Mouse (Mus musculus): ENCODE data around the gene Tnfrsf1b.

Gene Tnfrsf1b

GRCm38 (mm10) chr4:145240723-145241231 is 5.9 kb downstream of the Tnfrsf1b start:
- no peak for TF ChIP-seq GATA4 (IDR thresholded peaks at IDR 0.05; ENCODE audit: insufficient replicate concordance, low read length)

GRCm38 (mm10) chr4:145239049-145239830 is 7.4 kb downstream of the Tnfrsf1b start:
- no peak for TF ChIP-seq GATA4 (IDR thresholded peaks at IDR 0.05; ENCODE audit: insufficient replicate concordance, low read length)

GRCm38 (mm10) chr4:145236027-145236426 is 10.6 kb downstream of the Tnfrsf1b start:
- TF ChIP-seq GATA4 (IDR thresholded peaks at IDR 0.05; ENCODE audit: insufficient replicate concordance, low read length): no peak

- TF ChIP-seq GATA4 (IDR thresholded peaks at IDR 0.05; ENCODE audit: insufficient replicate concordance, low read length): no peak
Observed at GRCm38 (mm10) chr4:145233487-145234228, 13.0 kb downstream of the Tnfrsf1b start.

GRCm38 (mm10) chr4:145231732-145232131 is 14.9 kb downstream of the Tnfrsf1b start:
- no peak for TF ChIP-seq GATA4 (IDR thresholded peaks at IDR 0.05; ENCODE audit: insufficient replicate concordance, low read length)

GRCm38 (mm10) chr4:145230647-145231046 is 16.0 kb downstream of the Tnfrsf1b start:
- TF ChIP-seq GATA4 (IDR thresholded peaks at IDR 0.05; ENCODE audit: insufficient replicate concordance, low read length): no peak

- TF ChIP-seq GATA4 (IDR thresholded peaks at IDR 0.05; ENCODE audit: insufficient replicate concordance, low read length): no peak
Observed at GRCm38 (mm10) chr4:145229524-145230163, 17.0 kb downstream of the Tnfrsf1b start.

GRCm38 (mm10) chr4:145229051-145229450 is 17.6 kb downstream of the Tnfrsf1b start:
- no peak for TF ChIP-seq GATA4 (IDR thresholded peaks at IDR 0.05; ENCODE audit: insufficient replicate concordance, low read length)

GRCm38 (mm10) chr4:145224613-145225012 is 22.1 kb downstream of the Tnfrsf1b start:
- no peak for TF ChIP-seq GATA4 (IDR thresholded peaks at IDR 0.05; ENCODE audit: insufficient replicate concordance, low read length)

GRCm38 (mm10) chr4:145222064-145222463 is 24.6 kb downstream of the Tnfrsf1b start:
- no peak for TF ChIP-seq GATA4 (IDR thresholded peaks at IDR 0.05; ENCODE audit: insufficient replicate concordance, low read length)

GRCm38 (mm10) chr4:145221379-145221778 is 25.3 kb downstream of the Tnfrsf1b start:
- no peak for TF ChIP-seq GATA4 (IDR thresholded peaks at IDR 0.05; ENCODE audit: insufficient replicate concordance, low read length)

GRCm38 (mm10) chr4:145220001-145220400 is 26.7 kb downstream of the Tnfrsf1b start:
- TF ChIP-seq GATA4 (IDR thresholded peaks at IDR 0.05; ENCODE audit: insufficient replicate concordance, low read length): no peak

GRCm38 (mm10) chr4:145219240-145219985 is 27.3 kb downstream of the Tnfrsf1b start:
- TF ChIP-seq GATA4 (IDR thresholded peaks at IDR 0.05; ENCODE audit: insufficient replicate concordance, low read length): peak; percentile 22; the same call in 1 of the 2 replicates

- no peak for TF ChIP-seq GATA4 (IDR thresholded peaks at IDR 0.05; ENCODE audit: insufficient replicate concordance, low read length)
Observed at GRCm38 (mm10) chr4:145217837-145218236, 28.8 kb downstream of the Tnfrsf1b start.

GRCm38 (mm10) chr4:145217046-145217445 is 29.6 kb downstream of the Tnfrsf1b start:
- TF ChIP-seq GATA4 (IDR thresholded peaks at IDR 0.05; ENCODE audit: insufficient replicate concordance, low read length): no peak
